Mouse (Mus musculus) small intestine, adult 2 months (tissue): ENCODE results near the gene Mrpl51. TPM values are rescaled to one million over a fixed set of nuclear protein-coding genes. Genes with fewer than 3 reads are reported as not detected.

Experiments
- H3K27ac ChIP-seq: fragments of 200-500 bp; 2 replicates; pipeline ENCODE4 v1.5.1; 2012; ENCODE audit warnings: low read depth, low read length, control low read depth, inconsistent platforms; ENCODE audit not compliant: insufficient read depth
- H3K27me3 ChIP-seq: fragments of 200-500 bp; 2 replicates; pipeline ENCODE4 v1.6.1; 2012; ENCODE audit warnings: mild to moderate bottlenecking, moderate library complexity, low read length, inconsistent platforms; ENCODE audit not compliant: control insufficient read depth, insufficient read depth
- H3K36me3 ChIP-seq: fragments of 200-500 bp; 2 replicates; pipeline ENCODE4 v1.6.1; 2012; ENCODE audit warnings: mild to moderate bottlenecking, low read length, control low read depth, inconsistent platforms; ENCODE audit not compliant: control insufficient read depth, insufficient read depth
- H3K4me1 ChIP-seq: fragments of 200-500 bp; 2 replicates; pipeline ENCODE4 v1.6.1; 2012; ENCODE audit warnings: low read length, inconsistent platforms, mixed read lengths; ENCODE audit not compliant: control insufficient read depth, insufficient read depth, insufficient read length
- H3K4me3 ChIP-seq: fragments of 200-500 bp; 2 replicates; pipeline ENCODE4 v1.5.1; 2012; ENCODE audit warnings: low read depth, mild to moderate bottlenecking, control low read depth, inconsistent platforms, low read length, moderate library complexity
- CTCF ChIP-seq: fragments of 200-500 bp; IDR thresholded peaks from 2 replicates; pipeline ENCODE4 v1.5.1; 2012; ENCODE audit warnings: low read depth, mild to moderate bottlenecking, control low read depth, inconsistent platforms, low read length, moderate library complexity, mixed read lengths; ENCODE audit not compliant: insufficient replicate concordance, insufficient read length; ENCODE audit errors: extremely low read depth
- POLR2A ChIP-seq: fragments of 200-500 bp; IDR thresholded peaks from 2 replicates; pipeline ENCODE4 v1.6.1; 2012; ENCODE audit warnings: low read depth, mild to moderate bottlenecking, control low read depth, inconsistent platforms, low read length, moderate library complexity
- WGBS: fragments of 180-500 bp; shearing (Covaris S2); methylation state at CpG from one replicate; pipeline ENCODE4 v1.1.7; 2018; 5-methylcytosine and 5-hydroxymethylcytosine counted together
- polyA plus RNA-seq: library from polyadenylated mRNA; depleted of rRNA; stranded (reverse); fragments of >200 nt; gene quantifications from 2 replicates; pipeline ENCODE4 v1.2.3, GENCODE M21; 2012; rRNA removed

Mrpl51 gene
- polyA plus RNA-seq, 1 experiment, result 62.7 TPM

GRCm38 (mm10) chr6:125239547-125239946 is 47.9 kb downstream of the Mrpl51 start:
- H3K36me3 ChIP-seq, result no peaks in the 10 kb centered on the region
- H3K4me1 ChIP-seq, result peaks cover 10% of the 10 kb centered on the region; the same call in 1 of the 2 replicates
- no peaks in the 10 kb centered on the region for H3K27me3 ChIP-seq
- H3K27ac ChIP-seq, result no peak overlapping the region
- WGBS, result 89% methylated on average over 5 of the region's 5 CpGs
- TF ChIP-seq CTCF (no peak), POLR2A (no peak)
- no peak overlapping the region for H3K4me3 ChIP-seq

GRCm38 (mm10) chr6:125240617-125241016 is 49.0 kb downstream of the Mrpl51 start:
- Histone ChIP-seq H3K27ac (no peak overlapping the region), H3K27me3 (no peaks in the 10 kb centered on the region), H3K36me3 (no peaks in the 10 kb centered on the region), H3K4me1 (peaks cover 9% of the 10 kb centered on the region; the same call in 1 of the 2 replicates), H3K4me3 (no peak overlapping the region)
- TF ChIP-seq CTCF, result no peak
- WGBS, result 83% methylated on average over 5 of the region's 5 CpGs

GRCm38 (mm10) chr6:125241566-125241965 is 50.0 kb downstream of the Mrpl51 start:
- Histone ChIP-seq H3K27ac (no peak overlapping the region), H3K4me1 (peaks cover 9% of the 10 kb centered on the region; the same call in 1 of the 2 replicates), H3K36me3 (no peaks in the 10 kb centered on the region), H3K27me3 (no peaks in the 10 kb centered on the region), H3K4me3 (no peak overlapping the region)
- 78% methylated on average over 8 of the region's 8 CpGs for WGBS
- TF ChIP-seq CTCF, result no peak
- no peak for TF ChIP-seq POLR2A

GRCm38 (mm10) chr6:125244551-125244950 is 53.0 kb downstream of the Mrpl51 start:
- H3K4me1 ChIP-seq, result peaks cover 4% of the 10 kb centered on the region; the same call in 1 of the 2 replicates
- WGBS, result 42% methylated on average over 1 of the region's 1 CpGs
- no peaks in the 10 kb centered on the region for H3K36me3 ChIP-seq
- no peak overlapping the region for H3K27ac ChIP-seq
- H3K4me3 ChIP-seq, result no peak overlapping the region
- no peaks in the 10 kb centered on the region for H3K27me3 ChIP-seq
- TF ChIP-seq CTCF (no peak), POLR2A (no peak)

Other genes with a start within 250 kb of the Mrpl51 start
- 82.6 and 131 TPM in 2 replicates for gene Cops7a, start 226.3 kb upstream of the Mrpl51 start, polyA plus RNA-seq
- 2.8 and 5.0 TPM in 2 replicates for gene Pianp, start 195.1 kb upstream of the Mrpl51 start, polyA plus RNA-seq
- gene Zfp384, start 182.7 kb upstream of the Mrpl51 start, polyA plus RNA-seq, result 28.6 and 57.0 TPM in 2 replicates
- gene Ing4, start 152.0 kb upstream of the Mrpl51 start, polyA plus RNA-seq, result 14.2 and 32.7 TPM in 2 replicates
- 7.5 and 18.2 TPM in 2 replicates for gene Acrbp, start 142.1 kb upstream of the Mrpl51 start, polyA plus RNA-seq
- 133 and 223 TPM in 2 replicates for gene Lpar5, start 123.9 kb upstream of the Mrpl51 start, polyA plus RNA-seq
- 39.9 and 64.3 TPM in 2 replicates for gene Chd4, start 95.8 kb upstream of the Mrpl51 start, polyA plus RNA-seq
- 6.5 and 7.8 TPM in 2 replicates for gene Nop2, start 59.9 kb upstream of the Mrpl51 start, polyA plus RNA-seq
- 7.0 and 13.0 TPM in 2 replicates for gene Iffo1, start 46.6 kb upstream of the Mrpl51 start, polyA plus RNA-seq
- 2,785 and 3,321 TPM in 2 replicates for gene Gapdh, start 25.3 kb upstream of the Mrpl51 start, polyA plus RNA-seq
- gene Ncapd2, start 100 bp upstream of the Mrpl51 start, polyA plus RNA-seq, result 24.3 and 53.4 TPM in 2 replicates
- gene Vamp1, start 23.8 kb downstream of the Mrpl51 start, polyA plus RNA-seq, result 5.0 and 7.7 TPM in 2 replicates
- 25.3 and 45.1 TPM in 2 replicates for gene Tapbpl, start 40.1 kb downstream of the Mrpl51 start, polyA plus RNA-seq
- 3.5 and 7.9 TPM in 2 replicates for gene Cd27, start 45.2 kb downstream of the Mrpl51 start, polyA plus RNA-seq
- gene Tuba3a, start 94.2 kb downstream of the Mrpl51 start, polyA plus RNA-seq, result not detected in 2 replicates
- gene Ltbr, start 122.1 kb downstream of the Mrpl51 start, polyA plus RNA-seq, result 122 and 167 TPM in 2 replicates
- gene Scnn1a, start 128.9 kb downstream of the Mrpl51 start, polyA plus RNA-seq, result 11.7 and 11.9 TPM in 2 replicates
- 90.5 and 207 TPM in 2 replicates for gene Tnfrsf1a, start 157.6 kb downstream of the Mrpl51 start, polyA plus RNA-seq
- gene Plekhg6, start 189.0 kb downstream of the Mrpl51 start, polyA plus RNA-seq, result 26.0 and 66.6 TPM in 2 replicates